ENCODE assay signal across 8 mouse cellular contexts in the genomic region with DNA sequence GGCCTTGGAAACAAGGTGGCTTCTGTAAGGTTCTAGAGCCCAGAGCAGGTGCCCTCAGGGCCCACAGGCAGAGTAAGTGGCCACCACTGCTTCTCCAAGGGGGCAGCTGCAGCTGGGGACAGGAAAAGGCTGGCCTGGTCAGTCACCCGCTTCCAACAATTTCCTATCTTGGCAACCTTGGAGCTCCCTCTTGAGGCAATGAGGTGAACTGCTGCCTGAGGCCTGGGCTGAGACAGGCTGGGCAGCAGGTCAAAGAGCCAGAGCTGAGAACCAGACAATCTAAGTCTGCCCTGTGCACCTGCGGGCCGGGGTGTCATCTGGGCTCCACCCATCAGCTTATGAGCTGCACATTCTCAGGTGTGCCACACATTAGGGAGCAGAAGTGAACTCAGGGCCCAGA. TPM values are rescaled to one million over a fixed set of nuclear protein-coding genes. Genes with fewer than 3 reads are reported as not detected.
DNase-seq lines count a peak whose midpoint lies in the region; ATAC-seq lines count a peak whose summit lies in the region.

No protein-coding gene starts in this region.

- H3K27me3 ChIP-seq in forebrain, embryonic 12.5 days, result no peaks in the 10 kb centered on the region
- H3K27me3 ChIP-seq in forebrain, embryonic 16.5 days (replicated peaks; ENCODE audit: control insufficient read depth, insufficient read depth, low read length), result no peaks in the 10 kb centered on the region
- no peaks in the 10 kb centered on the region for H3K27me3 ChIP-seq in intestine, embryonic 16.5 days (replicated peaks; ENCODE audit: control insufficient read depth, insufficient read depth, low read length)
- H3K27me3 ChIP-seq in midbrain, embryonic 14.5 days (ENCODE audit: control insufficient read depth, insufficient read depth, low read length), result no peaks in the 10 kb centered on the region

- no peak overlapping the region for H3K4me2 ChIP-seq in forebrain, embryonic 12.5 days
- H3K4me2 ChIP-seq in forebrain, embryonic 16.5 days (ENCODE audit: low read length), result no peak overlapping the region
- no peak overlapping the region for H3K4me2 ChIP-seq in intestine, embryonic 16.5 days (ENCODE audit: low read depth, low read length)
- H3K4me2 ChIP-seq in midbrain, embryonic 14.5 days (ENCODE audit: low read length), result no peak overlapping the region

- H3K36me3 ChIP-seq in forebrain, embryonic 12.5 days (replicated peaks), result no peaks in the 10 kb centered on the region
- H3K36me3 ChIP-seq in forebrain, embryonic 16.5 days (ENCODE audit: control insufficient read depth, insufficient read depth), result no peaks in the 10 kb centered on the region
- no peaks in the 10 kb centered on the region for H3K36me3 ChIP-seq in intestine, embryonic 16.5 days (ENCODE audit: control insufficient read depth, insufficient read depth, low read length)
- H3K36me3 ChIP-seq in midbrain, embryonic 14.5 days (ENCODE audit: control insufficient read depth, insufficient read depth, low read length), result no peaks in the 10 kb centered on the region

- no peak overlapping the region for H3K27ac ChIP-seq in forebrain, embryonic 12.5 days
- H3K27ac ChIP-seq in forebrain, embryonic 16.5 days (ENCODE audit: low read length), result no peak overlapping the region
- H3K27ac ChIP-seq in intestine, embryonic 16.5 days (ENCODE audit: low read length), result no peak overlapping the region
- H3K27ac ChIP-seq in midbrain, embryonic 14.5 days (replicated peaks; ENCODE audit: low read depth, low read length), result no peak overlapping the region

- intact Hi-C loops in left cerebral cortex, postnatal 10 days (cut with DNase I), result loop anchor here (5.0 kb wide), 1 partner anchor 46 kb away; no protein-coding TSS in a partner anchor

- H3K4me1 ChIP-seq in forebrain, embryonic 12.5 days, result no peaks in the 10 kb centered on the region
- no peaks in the 10 kb centered on the region for H3K4me1 ChIP-seq in forebrain, embryonic 16.5 days (replicated peaks; ENCODE audit: control insufficient read depth, insufficient read depth, low read length)
- H3K4me1 ChIP-seq in intestine, embryonic 16.5 days (ENCODE audit: control insufficient read depth, insufficient read depth, low read length), result no peaks in the 10 kb centered on the region
- no peaks in the 10 kb centered on the region for H3K4me1 ChIP-seq in midbrain, embryonic 14.5 days (ENCODE audit: control insufficient read depth, insufficient read depth, low read length)

- H3K4me3 ChIP-seq in forebrain, embryonic 12.5 days (replicated peaks), result no peak overlapping the region
- H3K4me3 ChIP-seq in forebrain, embryonic 16.5 days (replicated peaks; ENCODE audit: low read length), result no peak overlapping the region
- no peak overlapping the region for H3K4me3 ChIP-seq in intestine, embryonic 16.5 days (ENCODE audit: low read length)
- H3K4me3 ChIP-seq in midbrain, embryonic 14.5 days (replicated peaks; ENCODE audit: low read depth, low read length), result no peak overlapping the region

- peak; percentile 85 for DNase-seq in cerebellum, adult 9-10 months
- peak; percentile 73 to 76 for DNase-seq in gastrocnemius, adult 8-10 months (ENCODE audit: low spot score in 2 of 2)
- peak; percentile 50 to 77 for DNase-seq in left cerebral cortex, postnatal 10 days (ENCODE audit: extremely low spot score in 1 of 2, low spot score in 2 of 2)
- DNase-seq in midbrain, embryonic 14.5 days, result peak; percentile 84
- peak; percentile 56 to 57 for DNase-seq in spleen, postnatal 36 days (ENCODE audit: low spot score in 2 of 2)

- 18% methylated on average over 3 of the region's 3 CpGs for WGBS in forebrain, embryonic 12.5 days
- WGBS in forebrain, embryonic 16.5 days, result 16% methylated on average over 3 of the region's 3 CpGs
- WGBS in intestine, embryonic 16.5 days, result 10% methylated on average over 3 of the region's 3 CpGs
- 20% methylated on average over 3 of the region's 3 CpGs for WGBS in midbrain, embryonic 14.5 days

- no peaks in the 10 kb centered on the region for H3K9me3 ChIP-seq in forebrain, embryonic 12.5 days
- H3K9me3 ChIP-seq in forebrain, embryonic 16.5 days (ENCODE audit: control insufficient read depth, low read length), result no peaks in the 10 kb centered on the region
- H3K9me3 ChIP-seq in intestine, embryonic 16.5 days (ENCODE audit: control insufficient read depth, low read length), result no peaks in the 10 kb centered on the region
- no peaks in the 10 kb centered on the region for H3K9me3 ChIP-seq in midbrain, embryonic 14.5 days (ENCODE audit: control insufficient read depth, low read length)

- no peak overlapping the region for H3K9ac ChIP-seq in forebrain, embryonic 12.5 days
- no peak overlapping the region for H3K9ac ChIP-seq in forebrain, embryonic 16.5 days (replicated peaks; ENCODE audit: low read depth, low read length)
- no peak overlapping the region for H3K9ac ChIP-seq in intestine, embryonic 16.5 days (ENCODE audit: low read depth, low read length)
- no peak overlapping the region for H3K9ac ChIP-seq in midbrain, embryonic 14.5 days (replicated peaks; ENCODE audit: low read length)

- peak; percentile 61 for ATAC-seq in forebrain, embryonic 12.5 days (ENCODE audit: low FRiP score)
- ATAC-seq in forebrain, embryonic 16.5 days, result no peak
- ATAC-seq in intestine, embryonic 16.5 days, result peak; percentile 65
- ATAC-seq in midbrain, embryonic 14.5 days (ENCODE audit: low FRiP score, low TSS enrichment), result no peak

RNA-seq across cellular contexts. Expression of gene Cx3cr1, which starts 3.5 kb away (rescaled TPM):
- polyA plus RNA-seq in forebrain, embryonic 12.5 days (2016; fragmentation: Nextera tagmentation; extraction: Ambion mirVana), result 5.1 TPM in 2 replicates
- polyA plus RNA-seq in forebrain, embryonic 16.5 days (2015; fragmentation: Nextera tagmentation; extraction: Ambion mirVana), result 6.4 and 7.0 TPM in 2 replicates
- under 1 TPM in 2 of 4 experiments, not detected in 2; 0.11 to 0.24 TPM for total RNA-seq in gastrocnemius, adult 8-10 months (2022)
- polyA plus RNA-seq in intestine, embryonic 16.5 days (2015; fragmentation: Nextera tagmentation; extraction: Ambion mirVana), result 8.3 and 9.2 TPM in 2 replicates
- total RNA-seq in left cerebral cortex, postnatal 10 days (2021), result 10 to 100 TPM; 31.9 to 33.5 TPM
- 3.4 and 5.0 TPM in 2 replicates for polyA plus RNA-seq in midbrain, embryonic 14.5 days (2014; fragmentation: Nextera tagmentation; extraction: Ambion mirVana)

RNA-seq across cellular contexts. Expression of gene Ccr8, which starts 18.7 kb away (rescaled TPM):
- polyA plus RNA-seq in forebrain, embryonic 12.5 days (2016; fragmentation: Nextera tagmentation; extraction: Ambion mirVana), result not detected in 2 replicates
- not detected in 2 replicates for polyA plus RNA-seq in forebrain, embryonic 16.5 days (2015; fragmentation: Nextera tagmentation; extraction: Ambion mirVana)
- not detected for total RNA-seq in gastrocnemius, adult 8-10 months (2022)
- polyA plus RNA-seq in intestine, embryonic 16.5 days (2015; fragmentation: Nextera tagmentation; extraction: Ambion mirVana), result 0.70 and 0.72 TPM in 2 replicates
- not detected for total RNA-seq in left cerebral cortex, postnatal 10 days (2021)
- polyA plus RNA-seq in midbrain, embryonic 14.5 days (2014; fragmentation: Nextera tagmentation; extraction: Ambion mirVana), result not detected in 2 replicates

RNA-seq across cellular contexts. Expression of gene Slc25a38, which starts 37.0 kb away (rescaled TPM):
- polyA plus RNA-seq in forebrain, embryonic 12.5 days (2016; fragmentation: Nextera tagmentation; extraction: Ambion mirVana), result 28.6 and 32.7 TPM in 2 replicates
- 37.5 and 39.4 TPM in 2 replicates for polyA plus RNA-seq in forebrain, embryonic 16.5 days (2015; fragmentation: Nextera tagmentation; extraction: Ambion mirVana)
- 10 to 100 TPM in 2 of 4 experiments, 1 to 10 TPM in 2; 8.7 to 13.2 (median 9.8) TPM for total RNA-seq in gastrocnemius, adult 8-10 months (2022)
- polyA plus RNA-seq in intestine, embryonic 16.5 days (2015; fragmentation: Nextera tagmentation; extraction: Ambion mirVana), result 24.3 and 28.9 TPM in 2 replicates
- 10 to 100 TPM; 24.5 to 26.6 TPM for total RNA-seq in left cerebral cortex, postnatal 10 days (2021)
- 36.8 and 43.2 TPM in 2 replicates for polyA plus RNA-seq in midbrain, embryonic 14.5 days (2014; fragmentation: Nextera tagmentation; extraction: Ambion mirVana)

RNA-seq across cellular contexts. Expression of gene Xirp1, which starts 49.8 kb away (rescaled TPM):
- 0.04 TPM in 1 of 2 replicates, not detected in the other for polyA plus RNA-seq in forebrain, embryonic 12.5 days (2016; fragmentation: Nextera tagmentation; extraction: Ambion mirVana)
- polyA plus RNA-seq in forebrain, embryonic 16.5 days (2015; fragmentation: Nextera tagmentation; extraction: Ambion mirVana), result not detected in 2 replicates
- 100 to 1,000 TPM in 2 of 4 experiments, 10 to 100 TPM in 2; 68.7 to 171 (median 104) TPM for total RNA-seq in gastrocnemius, adult 8-10 months (2022)
- polyA plus RNA-seq in intestine, embryonic 16.5 days (2015; fragmentation: Nextera tagmentation; extraction: Ambion mirVana), result 0.06 and 0.07 TPM in 2 replicates
- total RNA-seq in left cerebral cortex, postnatal 10 days (2021), result under 1 TPM in 1 of 2 experiments, not detected in 1; 0.11 TPM
- not detected in 2 replicates for polyA plus RNA-seq in midbrain, embryonic 14.5 days (2014; fragmentation: Nextera tagmentation; extraction: Ambion mirVana)

RNA-seq across cellular contexts. Expression of gene Rpsa, which starts 54.3 kb away (rescaled TPM):
- 997 and 1,048 TPM in 2 replicates for polyA plus RNA-seq in forebrain, embryonic 12.5 days (2016; fragmentation: Nextera tagmentation; extraction: Ambion mirVana)
- polyA plus RNA-seq in forebrain, embryonic 16.5 days (2015; fragmentation: Nextera tagmentation; extraction: Ambion mirVana), result 953 and 1,017 TPM in 2 replicates
- total RNA-seq in gastrocnemius, adult 8-10 months (2022), result 100 to 1,000 TPM; 426 to 569 (median 499) TPM
- 1,264 and 1,381 TPM in 2 replicates for polyA plus RNA-seq in intestine, embryonic 16.5 days (2015; fragmentation: Nextera tagmentation; extraction: Ambion mirVana)
- total RNA-seq in left cerebral cortex, postnatal 10 days (2021), result 100 to 1,000 TPM; 711 to 726 TPM
- 1,176 and 1,335 TPM in 2 replicates for polyA plus RNA-seq in midbrain, embryonic 14.5 days (2014; fragmentation: Nextera tagmentation; extraction: Ambion mirVana)

Comparison
In these comparisons a context has a peak if more than half of its experiments do, and no peak if none do; other contexts are left out.
1. ATAC-seq: peak in forebrain, embryonic 12.5 days (single experiment) and intestine, embryonic 16.5 days (single experiment); none in forebrain, embryonic 16.5 days (single experiment) and midbrain, embryonic 14.5 days (single experiment).
2. Peak in every context shown above with its lines, with median percentiles within 50 percentile points of each other: DNase-seq.